Mouse (Mus musculus): ENCODE data around the gene Ankdd1b. TPM values are rescaled to one million over a fixed set of nuclear protein-coding genes. Genes with fewer than 3 reads are reported as not detected.

The Ankdd1b gene
- polyA plus RNA-seq, 1 experiment from 2014 or later = not detected

- no peaks in the 10 kb centered on the region for H3K27me3 ChIP-seq
- no peak overlapping the region for H3K9ac ChIP-seq
- H3K36me3 ChIP-seq (replicated peaks) = peaks cover 70% of the 10 kb centered on the region
- no peak overlapping the region for H3K4me2 ChIP-seq
- H3K4me1 ChIP-seq (replicated peaks) = no peaks in the 10 kb centered on the region
- H3K9me3 ChIP-seq (replicated peaks) = no peaks in the 10 kb centered on the region
- no peak overlapping the region for H3K27ac ChIP-seq (replicated peaks)
- H3K4me3 ChIP-seq (replicated peaks) = no peak overlapping the region
- WGBS (ENCODE audit: insufficient replicate concordance) = 95% methylated on average over 1 of the region's 1 CpGs
- no peak for ATAC-seq (ENCODE audit: insufficient read depth)
These were observed 62.2 kb downstream of the Ankdd1b start for GRCm38 (mm10) chr13:96408786-96409185.

- Histone ChIP-seq H3K27me3 (no peaks in the 10 kb centered on the region), H3K4me3 (replicated peaks) (no peak overlapping the region), H3K9ac (no peak overlapping the region), H3K27ac (replicated peaks) (no peak overlapping the region), H3K36me3 (replicated peaks) (peaks cover 78% of the 10 kb centered on the region), H3K4me2 (no peak overlapping the region), H3K9me3 (replicated peaks) (no peaks in the 10 kb centered on the region), H3K4me1 (replicated peaks) (no peaks in the 10 kb centered on the region)
- ATAC-seq (ENCODE audit: insufficient read depth) = no peak
- WGBS (ENCODE audit: insufficient replicate concordance) = 58% methylated on average over 4 of the region's 4 CpGs
These were observed 64.0 kb downstream of the Ankdd1b start for GRCm38 (mm10) chr13:96407040-96407439.

GRCm38 (mm10) chr13:96405518-96405917, 65.5 kb downstream of the Ankdd1b start:
- no peaks in the 10 kb centered on the region for H3K4me1 ChIP-seq (replicated peaks)
- 82% methylated on average over 2 of the region's 2 CpGs for WGBS (ENCODE audit: insufficient replicate concordance)
- ATAC-seq (ENCODE audit: insufficient read depth) = no peak
- H3K9me3 ChIP-seq (replicated peaks) = no peaks in the 10 kb centered on the region
- no peak overlapping the region for H3K9ac ChIP-seq
- H3K4me2 ChIP-seq = no peak overlapping the region
- H3K27ac ChIP-seq (replicated peaks) = no peak overlapping the region
- no peaks in the 10 kb centered on the region for H3K27me3 ChIP-seq
- H3K4me3 ChIP-seq (replicated peaks) = no peak overlapping the region
- peaks cover 76% of the 10 kb centered on the region for H3K36me3 ChIP-seq (replicated peaks)

- Histone ChIP-seq H3K27me3 (no peaks in the 10 kb centered on the region), H3K9me3 (replicated peaks) (no peaks in the 10 kb centered on the region), H3K27ac (replicated peaks) (no peak overlapping the region), H3K4me3 (replicated peaks) (no peak overlapping the region), H3K4me1 (replicated peaks) (no peaks in the 10 kb centered on the region), H3K36me3 (replicated peaks) (peaks cover 88% of the 10 kb centered on the region), H3K9ac (no peak overlapping the region), H3K4me2 (no peak overlapping the region)
- 89% methylated on average over 5 of the region's 5 CpGs for WGBS (ENCODE audit: insufficient replicate concordance)
- no peak for ATAC-seq (ENCODE audit: insufficient read depth)
These were observed 69.7 kb downstream of the Ankdd1b start for GRCm38 (mm10) chr13:96401251-96401650.

- no peak overlapping the region for H3K27ac ChIP-seq (replicated peaks)
- H3K4me2 ChIP-seq = peak overlapping the region; percentile 83
- peaks cover 40% of the 10 kb centered on the region for H3K36me3 ChIP-seq (replicated peaks)
- H3K9me3 ChIP-seq (replicated peaks) = no peaks in the 10 kb centered on the region
- WGBS (ENCODE audit: insufficient replicate concordance) = 24% methylated on average over 2 of the region's 2 CpGs
- peak overlapping the region; percentile 75 for H3K4me3 ChIP-seq (replicated peaks)
- peak overlapping the region; percentile 65 for H3K9ac ChIP-seq
- peaks cover 18% of the 10 kb centered on the region for H3K4me1 ChIP-seq (replicated peaks)
- no peaks in the 10 kb centered on the region for H3K27me3 ChIP-seq
- no peak for ATAC-seq (ENCODE audit: insufficient read depth)
These were observed 81.7 kb downstream of the Ankdd1b start for GRCm38 (mm10) chr13:96389301-96389700.

GRCm38 (mm10) chr13:96388042-96388888, 82.7 kb downstream of the Ankdd1b start, which contains the start of gene Poc5:
Gene Poc5, plus strand, starts transcription at chr13:96388294.
- H3K9ac ChIP-seq = peak within 1 kb of the TSS; percentile 65
- peak within 1 kb of the TSS; percentile 75 for H3K4me3 ChIP-seq (replicated peaks)
- peak; percentile 99 for ATAC-seq (ENCODE audit: insufficient read depth)
- H3K4me2 ChIP-seq = peak within 1 kb of the TSS; percentile 83
- no peaks in the 10 kb centered on the region for H3K9me3 ChIP-seq (replicated peaks)
- H3K27ac ChIP-seq (replicated peaks) = peak within 1 kb of the TSS; percentile 69
- under 1% methylated on average over 44 of the region's 44 CpGs for WGBS (ENCODE audit: insufficient replicate concordance)
- peaks cover 31% of the 10 kb centered on the region for H3K36me3 ChIP-seq (replicated peaks)
- H3K27me3 ChIP-seq = no peaks in the 10 kb centered on the region
- H3K4me1 ChIP-seq (replicated peaks) = peaks cover 18% of the 10 kb centered on the region

GRCm38 (mm10) chr13:96377883-96378282, 93.1 kb downstream of the Ankdd1b start:
- H3K36me3 ChIP-seq (replicated peaks) = no peaks in the 10 kb centered on the region
- no peak overlapping the region for H3K9ac ChIP-seq
- ATAC-seq (ENCODE audit: insufficient read depth) = no peak
- no peaks in the 10 kb centered on the region for H3K4me1 ChIP-seq (replicated peaks)
- H3K27me3 ChIP-seq = no peaks in the 10 kb centered on the region
- H3K4me3 ChIP-seq (replicated peaks) = no peak overlapping the region
- no peaks in the 10 kb centered on the region for H3K9me3 ChIP-seq (replicated peaks)
- no peak overlapping the region for H3K4me2 ChIP-seq
- H3K27ac ChIP-seq (replicated peaks) = no peak overlapping the region
- 26% methylated on average over 4 of the region's 4 CpGs for WGBS (ENCODE audit: insufficient replicate concordance)

- no peaks in the 10 kb centered on the region for H3K4me1 ChIP-seq (replicated peaks)
- 82% methylated on average over 18 of the region's 18 CpGs for WGBS (ENCODE audit: insufficient replicate concordance)
These were observed 94.1 kb downstream of the Ankdd1b start for GRCm38 (mm10) chr13:96376871-96377270.

GRCm38 (mm10) chr13:96375519-96375918, 95.5 kb downstream of the Ankdd1b start:
- no peaks in the 10 kb centered on the region for H3K36me3 ChIP-seq (replicated peaks)
- H3K9ac ChIP-seq = no peak overlapping the region
- no peak overlapping the region for H3K27ac ChIP-seq (replicated peaks)
- 1% methylated on average over 2 of the region's 2 CpGs for WGBS (ENCODE audit: insufficient replicate concordance)
- H3K27me3 ChIP-seq = no peaks in the 10 kb centered on the region
- H3K4me1 ChIP-seq (replicated peaks) = no peaks in the 10 kb centered on the region
- no peaks in the 10 kb centered on the region for H3K9me3 ChIP-seq (replicated peaks)
- ATAC-seq (ENCODE audit: insufficient read depth) = no peak
- H3K4me3 ChIP-seq (replicated peaks) = no peak overlapping the region
- H3K4me2 ChIP-seq = no peak overlapping the region

More at GRCm38 (mm10) chr13:96376871-96377270, 94.1 kb downstream of the Ankdd1b start:
- no peaks in the 10 kb centered on the region for H3K36me3 ChIP-seq (replicated peaks)
- no peaks in the 10 kb centered on the region for H3K9me3 ChIP-seq (replicated peaks)
- no peak overlapping the region for H3K9ac ChIP-seq
- no peak for ATAC-seq (ENCODE audit: insufficient read depth)
- no peaks in the 10 kb centered on the region for H3K27me3 ChIP-seq
- H3K4me3 ChIP-seq (replicated peaks) = no peak overlapping the region
- H3K27ac ChIP-seq (replicated peaks) = no peak overlapping the region
- no peak overlapping the region for H3K4me2 ChIP-seq

Measured in liver, embryonic 15.5 days (tissue).